Mouse (Mus musculus): ENCODE measurements around the gene Mlc1.

DNA sequence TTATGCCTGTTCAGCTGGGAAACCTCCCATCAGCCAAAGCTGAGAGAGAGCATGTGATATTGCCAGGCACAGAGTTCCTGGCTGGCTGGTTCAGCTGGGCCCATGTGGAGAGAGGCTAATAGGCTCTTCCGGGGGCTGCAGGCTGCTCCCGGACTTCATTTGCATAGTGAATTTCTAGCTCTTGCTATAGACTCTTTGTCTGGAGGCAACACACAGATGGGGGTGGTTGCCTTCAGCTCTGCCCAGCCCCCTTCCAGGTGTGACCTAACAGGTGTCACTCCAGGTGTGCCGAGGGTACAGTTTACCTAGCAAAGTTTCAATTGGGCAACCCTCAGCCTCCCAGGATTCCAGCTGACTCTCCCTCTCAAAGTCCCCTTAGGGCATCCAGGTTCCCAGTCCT, 62.4 kb downstream of the Mlc1 start:
- no peak for TF ChIP-seq CTCF (IDR thresholded peaks at IDR 0.05; ENCODE audit: low read depth)
- no peak for TF ChIP-seq EP300 (IDR thresholded peaks at IDR 0.05; ENCODE audit: low read depth)
